Mouse (Mus musculus): ENCODE data around the gene Cmtm7. TPM values are rescaled to one million over a fixed set of nuclear protein-coding genes. Genes with fewer than 3 reads are reported as not detected.

The Cmtm7 gene
- total RNA-seq (2021) = 32.0 and 36.7 TPM in 2 replicates
- long read RNA-seq, experiment 1, transcript Cmtm7-201 (5 exons, 993 nt) = major isoform, 17 of 21 reads
- long read RNA-seq, experiment 1, partial matches to known transcripts = 2 of 21 reads
- long read RNA-seq, experiment 1, other reads (novel, unspliced or antisense) = 1 of 21 reads
- long read RNA-seq, experiment 2, transcript Cmtm7-201 (5 exons, 993 nt) = major isoform, 19 of 20 reads
- long read RNA-seq, experiment 2, partial matches to known transcripts = 0 of 20 reads
- long read RNA-seq, experiment 2, other reads (novel, unspliced or antisense) = 1 of 20 reads

DNA sequence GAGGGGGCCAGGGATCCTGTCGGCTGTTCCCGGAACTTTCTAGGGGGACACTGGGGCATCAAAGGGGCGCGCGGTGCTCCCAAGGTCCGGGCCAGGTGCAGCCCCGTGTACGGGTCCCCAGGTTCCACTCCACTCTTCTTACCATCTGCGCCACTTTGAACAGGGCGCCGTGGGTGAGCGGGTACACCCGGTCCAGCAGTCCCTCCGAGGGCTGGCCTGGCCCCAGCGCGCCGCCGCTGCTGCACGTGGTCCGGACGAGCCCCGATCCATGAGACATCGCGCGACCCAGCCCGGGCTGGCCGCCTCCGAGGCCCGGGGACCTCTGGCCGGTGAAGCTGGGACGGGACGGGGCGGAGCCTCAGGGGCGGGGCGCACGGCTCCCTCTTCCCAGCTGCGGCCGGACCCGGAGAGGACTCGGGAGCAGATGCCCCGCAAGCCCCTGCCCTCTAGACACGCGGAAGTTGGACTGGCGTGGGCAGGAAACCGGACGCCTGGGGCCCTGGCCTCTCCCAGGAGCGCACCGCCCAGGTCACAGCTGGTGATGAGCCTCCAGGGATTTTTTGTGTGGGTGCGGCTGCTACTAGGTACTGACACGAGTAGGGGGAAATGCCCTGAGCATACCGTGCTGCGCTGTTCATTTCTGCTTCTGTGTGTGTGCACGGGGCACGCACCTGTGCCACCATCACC, at the start of gene Cmtm7:
Gene Cmtm7, minus strand, starts transcription at position 331 of the 687 bp plus-strand sequence.
- DNase-seq = peak; percentile 91

- no peak for DNase-seq
Measured at GRCm38 (mm10) chr9:114830351-114830750, 48.7 kb upstream of the Cmtm7 start.

DNA sequence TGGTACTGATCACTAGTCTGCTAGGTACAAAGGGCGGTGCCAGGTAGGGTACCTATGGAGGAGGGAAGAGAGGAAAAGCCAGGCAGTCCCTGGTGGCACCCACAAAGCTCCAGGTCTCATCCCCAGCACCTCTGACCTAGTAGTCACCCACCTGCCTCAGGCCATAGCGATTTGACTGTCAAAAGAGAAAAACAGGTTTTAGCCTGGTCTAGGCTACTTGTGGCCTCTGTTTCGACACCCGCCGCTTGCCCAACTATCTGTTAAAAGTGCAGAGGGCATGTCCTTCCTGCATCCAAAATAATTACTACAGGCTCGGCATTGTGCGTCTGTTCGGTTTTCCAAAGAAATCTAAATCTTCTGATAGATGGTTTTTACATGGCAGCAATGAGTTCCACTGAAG, 48.0 kb upstream of the Cmtm7 start:
- no peak for DNase-seq

DNA sequence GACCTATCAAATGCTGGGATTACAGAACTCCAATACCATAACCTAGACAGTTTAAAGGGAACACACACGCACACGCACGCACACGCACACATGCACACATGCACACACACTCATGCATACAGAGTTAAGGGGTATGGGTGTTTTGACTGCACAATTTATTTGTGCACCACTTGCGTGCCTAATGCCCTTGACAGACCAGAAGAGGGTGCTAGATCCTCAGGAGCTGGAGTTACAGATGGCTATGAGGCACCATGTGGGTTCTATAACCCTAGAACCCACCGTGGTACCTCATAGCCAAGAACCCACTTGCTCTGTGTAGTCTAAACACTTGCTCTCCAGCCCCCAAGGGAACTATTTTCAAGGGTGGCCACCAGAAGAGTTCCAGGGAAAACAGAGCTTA, 46.7 kb upstream of the Cmtm7 start:
- DNase-seq = no peak

GRCm38 (mm10) chr9:114827242-114827852, 45.7 kb upstream of the Cmtm7 start:
- DNase-seq = no peak

- DNase-seq = no peak
Measured at GRCm38 (mm10) chr9:114824166-114824565, 42.5 kb upstream of the Cmtm7 start.

DNA sequence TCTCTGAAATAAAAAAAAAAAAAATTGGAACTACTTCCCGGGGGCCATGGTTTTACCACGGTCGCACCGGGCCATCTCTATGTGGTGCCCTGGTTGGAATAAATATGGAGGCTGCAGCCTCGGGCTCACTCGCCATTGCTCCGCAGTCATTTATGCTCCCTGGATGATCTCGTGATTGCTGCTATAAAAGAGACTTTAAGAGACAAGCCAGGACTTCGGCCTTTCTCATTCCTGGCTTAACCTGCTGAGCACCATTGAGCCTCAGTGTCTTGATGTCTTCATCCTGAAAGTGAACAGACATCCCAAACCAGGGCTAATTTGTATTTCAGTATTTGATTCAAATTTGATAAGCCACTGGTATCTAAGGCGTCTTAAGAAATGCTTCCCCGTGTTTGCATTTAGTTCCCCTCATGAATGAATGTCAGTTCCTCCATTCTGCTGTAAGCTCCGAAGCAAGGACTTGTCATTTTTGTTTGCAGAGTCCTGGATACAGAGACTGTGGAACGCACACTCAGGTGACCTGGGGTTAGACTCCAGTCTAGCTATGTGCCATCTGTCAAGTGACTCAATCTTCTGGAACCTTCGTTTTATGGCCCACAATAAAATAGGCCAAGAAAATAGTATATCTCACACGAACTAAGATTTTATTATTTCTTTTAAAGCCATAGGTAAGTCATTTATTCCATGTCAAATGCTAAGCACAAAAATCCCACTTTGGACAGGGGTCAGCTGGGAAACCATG, 40.1 kb upstream of the Cmtm7 start:
- DNase-seq = no peak

- DNase-seq = no peak
Measured at GRCm38 (mm10) chr9:114818918-114819317, 37.3 kb upstream of the Cmtm7 start.

GRCm38 (mm10) chr9:114817012-114817411, 35.4 kb upstream of the Cmtm7 start:
- no peak for DNase-seq

DNA sequence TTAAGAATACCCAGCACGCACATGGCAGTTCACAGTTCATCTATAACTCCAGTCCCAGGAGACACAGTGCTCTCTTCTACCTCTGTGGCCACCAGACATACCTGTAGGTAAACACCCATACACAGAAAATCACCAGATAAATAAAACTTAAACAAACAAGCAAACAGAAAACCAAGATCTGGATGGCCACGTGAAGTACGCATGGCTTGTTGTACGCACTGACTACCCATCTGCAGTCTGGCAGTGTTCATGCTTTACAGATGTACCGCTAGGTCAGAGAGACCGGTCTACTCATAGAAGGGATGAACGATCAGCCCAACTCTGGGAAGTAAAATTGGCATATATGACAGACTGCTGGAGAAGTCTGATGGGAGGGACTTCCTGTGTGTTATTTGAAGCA, 34.5 kb upstream of the Cmtm7 start:
- no peak for DNase-seq

DNA sequence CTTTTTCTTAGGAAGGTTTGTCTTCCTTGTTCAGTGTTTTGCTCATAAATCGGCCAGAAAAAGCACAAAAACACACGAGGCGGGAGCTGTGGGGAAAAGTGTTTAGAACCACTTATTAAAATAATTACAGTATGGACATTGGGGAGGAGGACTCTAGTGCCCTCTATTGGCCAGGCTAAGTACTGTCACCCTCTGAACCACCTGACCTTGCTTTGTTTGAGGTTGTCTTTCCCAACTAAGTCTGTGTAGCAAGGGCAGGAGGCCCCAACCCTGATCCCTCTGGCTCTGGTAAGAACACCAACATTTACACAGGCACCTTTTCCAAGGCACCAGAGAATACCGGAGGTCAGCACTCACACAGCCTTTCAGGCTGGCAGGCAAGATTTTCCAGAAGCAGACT, 33.7 kb upstream of the Cmtm7 start:
- peak; percentile 64 for DNase-seq

GRCm38 (mm10) chr9:114812001-114812400, 30.3 kb upstream of the Cmtm7 start:
- DNase-seq = no peak

DNA sequence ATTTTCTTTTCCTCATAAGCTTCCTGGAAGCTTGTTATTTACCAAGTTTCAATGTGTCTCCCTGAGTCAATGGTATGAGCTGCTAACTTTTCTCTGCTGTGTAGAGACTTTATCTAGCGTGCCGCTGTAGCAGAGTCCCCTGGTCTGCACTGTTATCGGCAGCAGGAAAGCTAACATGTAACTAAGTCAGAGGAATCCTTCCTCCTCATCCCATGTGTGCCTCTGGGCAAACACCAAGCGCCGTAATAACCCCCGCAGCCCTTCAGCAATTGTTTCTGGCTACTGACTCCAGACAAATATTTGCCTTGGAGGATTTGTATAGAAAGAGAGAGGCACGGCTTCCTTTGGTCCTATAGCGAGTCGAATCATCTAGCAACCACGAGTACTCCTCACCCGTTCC, 29.2 kb upstream of the Cmtm7 start:
- no peak for DNase-seq

DNA sequence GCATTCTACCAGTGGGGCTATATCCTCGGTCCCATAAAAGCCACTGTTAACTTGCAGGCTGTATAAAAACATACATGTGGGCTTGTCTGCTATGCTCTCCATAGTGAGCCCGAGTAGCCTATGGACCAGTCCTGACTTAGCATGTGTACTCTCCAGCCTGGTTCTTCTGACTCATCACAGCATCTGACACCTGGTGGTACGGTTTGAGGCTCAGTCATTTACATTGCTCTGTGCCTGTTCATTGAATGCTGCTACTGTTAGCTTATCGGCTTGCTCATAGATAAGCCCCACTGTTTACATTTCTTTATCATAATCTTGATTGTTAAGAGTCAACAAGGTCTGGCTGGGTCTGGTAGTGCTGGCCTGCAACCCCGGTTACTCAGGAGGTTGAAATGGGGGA, 27.0 kb upstream of the Cmtm7 start:
- DNase-seq = no peak

DNA sequence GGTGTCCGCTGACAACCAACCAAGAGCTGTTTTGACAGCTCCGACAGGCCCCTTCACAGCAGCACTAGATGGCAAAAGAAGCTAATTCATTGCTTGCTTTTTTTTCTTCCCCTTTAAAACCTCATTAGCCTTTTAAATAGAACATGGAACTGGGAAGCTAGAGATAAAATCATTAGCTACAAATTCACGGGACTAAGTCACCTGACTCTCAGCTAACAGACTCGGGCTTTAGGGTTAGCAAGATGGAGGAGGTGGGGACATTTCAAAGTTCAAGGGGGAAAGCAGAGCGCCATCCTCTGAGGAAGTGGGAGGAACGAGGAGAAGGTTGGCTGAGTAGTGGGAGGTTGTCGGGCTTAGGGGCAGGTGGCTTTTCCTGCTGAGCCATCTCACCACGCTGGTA, 25.6 kb upstream of the Cmtm7 start:
- DNase-seq = no peak

DNA sequence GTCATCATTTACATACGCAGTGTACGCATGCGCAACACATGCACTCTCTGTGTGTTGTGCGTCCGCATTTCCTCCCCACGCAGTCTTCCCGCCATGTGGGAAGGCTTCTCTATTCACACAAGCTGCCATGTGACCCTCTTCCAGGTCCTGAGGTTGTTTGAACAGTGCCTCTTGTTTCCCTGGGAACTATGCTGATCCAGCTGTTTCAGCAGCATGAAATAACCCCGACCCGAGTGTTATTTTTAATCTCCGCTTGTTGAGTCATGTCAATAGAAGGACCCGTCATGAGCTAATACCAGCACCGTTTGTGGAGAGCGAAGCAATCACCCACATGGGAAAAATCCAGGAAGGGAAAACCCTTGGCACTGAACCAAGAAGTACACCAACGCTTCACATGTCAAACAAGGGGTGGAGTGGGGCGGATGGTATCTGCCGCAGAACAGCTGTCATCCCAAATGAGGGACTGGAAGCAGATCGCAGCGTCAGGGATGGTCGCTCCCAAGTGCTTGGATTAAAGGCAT, 23.6 kb upstream of the Cmtm7 start:
- DNase-seq = peak; percentile 32

DNA sequence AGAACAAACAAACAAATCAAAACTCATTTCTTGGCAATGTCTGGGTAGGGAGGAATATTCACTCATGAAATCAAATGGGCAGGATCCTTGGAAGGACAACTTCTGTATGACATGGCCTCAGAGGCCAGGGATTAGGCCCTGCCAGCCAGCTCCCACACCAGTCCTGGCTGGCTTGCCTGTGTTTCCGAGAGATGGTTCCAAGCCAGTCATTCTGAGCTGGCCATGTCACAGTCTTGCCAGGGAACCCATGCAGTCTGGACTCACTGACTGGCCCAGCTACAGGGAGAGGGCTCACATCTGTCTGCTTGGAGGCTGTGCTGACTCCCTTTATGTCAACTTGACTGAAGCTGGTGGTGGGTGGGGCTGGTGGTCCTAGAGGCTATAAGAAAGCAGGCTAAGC, 20.5 kb upstream of the Cmtm7 start:
- DNase-seq = peak; percentile 48

DNA sequence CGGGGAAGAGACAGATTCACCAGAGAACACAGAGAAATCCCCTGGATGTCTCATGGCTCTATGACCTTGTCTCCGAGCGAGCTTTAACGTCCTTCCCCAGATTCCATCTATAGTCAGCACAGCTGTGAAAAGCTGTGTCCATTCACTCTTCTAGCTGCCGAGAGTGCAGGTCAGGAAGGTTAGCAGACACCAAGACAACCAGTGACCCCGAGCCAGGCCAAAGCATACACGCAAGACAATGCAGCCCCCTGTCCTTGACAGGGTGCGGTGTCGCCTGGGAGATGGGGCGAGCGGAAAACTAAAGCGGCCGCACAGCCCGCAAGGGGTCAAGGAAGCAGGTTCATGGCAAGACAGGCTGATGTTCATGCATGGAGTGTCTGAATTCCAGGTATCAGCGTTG, 19.6 kb upstream of the Cmtm7 start:
- no peak for DNase-seq

- no peak for DNase-seq
Measured at GRCm38 (mm10) chr9:114799498-114800107, 17.9 kb upstream of the Cmtm7 start.

DNA sequence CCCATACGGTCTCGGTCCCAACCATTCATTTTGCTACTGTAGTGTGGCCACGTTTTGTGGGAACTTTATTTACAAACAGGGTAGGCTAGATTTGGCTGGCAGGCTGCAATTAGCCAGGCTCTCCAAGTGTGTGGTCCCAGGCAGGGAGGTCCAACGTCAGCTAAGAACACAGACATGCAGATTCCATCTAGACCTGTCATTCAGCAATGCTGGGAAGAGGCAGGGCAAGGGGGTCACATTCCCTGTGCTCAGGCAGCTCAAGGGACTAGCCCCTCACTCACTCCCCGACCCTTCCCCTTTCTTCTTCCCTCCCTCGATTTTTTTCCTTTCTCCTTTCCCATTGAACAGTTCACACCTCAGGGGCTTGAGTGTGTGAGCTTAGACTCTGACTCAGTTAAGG, 17.2 kb upstream of the Cmtm7 start:
- no peak for DNase-seq

- peak; percentile 92 for DNase-seq
Measured at GRCm38 (mm10) chr9:114797329-114798004, 15.8 kb upstream of the Cmtm7 start.

Measured in adrenal gland, postnatal 14 days (tissue).